Mouse (Mus musculus) lung, postnatal 10 days (tissue): ENCODE measurements around the gene Degs2.
"Not testable (repeated sequence)": the region's sequence is repeated elsewhere in the genome, so short reads cannot be mapped to it uniquely, and the experiment has no call there.

Experiments used
- DNase-seq: peaks from one replicate; pipeline ENCODE4 v3.0.0; 2021

The Degs2 gene

DNA sequence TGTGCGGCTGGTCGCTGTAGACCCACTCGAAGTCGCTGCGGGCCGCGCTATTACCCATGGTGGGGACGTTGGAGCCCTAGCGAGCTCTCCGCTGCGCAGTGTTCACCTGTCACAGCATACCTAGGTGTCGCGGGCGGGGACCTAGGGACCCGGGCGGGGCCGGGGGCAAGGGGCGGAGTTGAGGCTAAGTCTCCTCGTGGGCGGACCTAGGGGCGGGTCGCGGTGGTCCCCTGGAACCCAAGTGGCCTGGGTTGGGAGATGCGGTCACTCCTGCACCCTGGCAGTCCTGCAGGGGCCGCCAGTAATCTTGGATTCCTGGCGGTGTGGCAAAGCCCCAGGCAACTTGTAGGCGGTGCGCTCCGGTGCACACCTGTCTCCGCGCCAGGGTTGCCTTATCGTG lies at the start of gene Degs2:
Gene Degs2 (minus strand): TSS at position 131 of the 400 bp plus-strand sequence.
- DNase-seq, result peak; percentile 42

GRCm38 (mm10) chr12:108751790-108752189 lies 49.7 kb upstream of the Degs2 start:
- no peak for DNase-seq

DNA sequence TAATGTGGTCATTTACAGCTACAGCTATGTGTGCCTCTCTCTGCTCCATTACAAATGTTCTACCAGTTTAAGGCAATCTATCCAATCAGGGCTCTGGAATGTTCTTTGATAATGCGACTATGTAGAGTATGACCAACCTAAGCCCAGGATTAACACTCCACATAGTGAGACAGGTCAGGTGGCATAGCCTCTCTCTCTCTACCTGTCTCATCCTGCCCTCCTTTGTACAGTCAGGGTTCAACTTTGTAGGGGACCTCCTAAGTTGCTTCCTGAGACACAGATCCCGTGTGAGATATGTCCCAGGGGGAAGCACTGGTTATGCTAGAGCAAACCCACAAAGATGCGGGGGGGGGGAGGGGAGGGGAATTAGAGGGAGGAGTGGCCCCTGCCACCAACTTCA lies 48.1 kb upstream of the Degs2 start:
- DNase-seq, result no peak

DNA sequence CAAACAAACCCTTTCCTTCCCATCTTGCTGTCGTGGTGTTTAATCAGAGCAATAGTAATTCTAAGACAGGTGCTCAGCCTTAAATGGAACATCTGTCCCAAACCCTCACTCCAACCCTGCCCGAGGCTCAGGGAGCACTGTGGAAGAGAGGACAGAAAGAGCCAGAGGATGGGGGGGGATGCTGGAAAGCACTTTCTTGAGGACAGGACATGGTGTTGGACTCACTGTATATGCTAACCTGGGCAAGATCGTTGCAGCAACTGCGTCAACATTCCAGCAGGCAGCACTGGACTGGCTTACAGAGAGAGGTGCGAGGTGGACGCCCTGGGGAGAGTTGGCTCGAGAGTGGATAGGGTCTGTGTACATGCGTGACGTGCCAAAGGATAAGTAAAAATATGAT lies 47.3 kb upstream of the Degs2 start:
- no peak for DNase-seq

DNA sequence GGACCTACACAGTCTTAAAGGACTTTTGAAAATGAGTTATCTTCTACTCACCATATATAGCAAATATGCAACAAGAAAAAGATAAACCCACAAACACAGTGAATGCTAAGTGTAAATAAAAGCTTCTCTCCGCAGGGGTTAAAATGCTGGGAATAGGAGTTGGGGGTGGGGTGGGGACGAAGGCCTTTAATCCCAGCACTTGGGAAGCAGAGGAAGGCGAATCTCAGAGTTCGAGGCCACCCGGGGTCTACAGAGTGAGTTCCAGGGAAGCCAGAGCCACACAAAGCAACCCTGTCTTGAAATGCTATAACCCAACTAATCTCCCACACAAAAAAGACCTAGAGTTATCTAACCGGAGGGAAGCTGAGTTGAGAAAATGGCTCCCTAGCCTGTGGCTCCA lies 46.9 kb upstream of the Degs2 start:
- no peak for DNase-seq

- DNase-seq, result no peak
These were observed 43.9 kb upstream of the Degs2 start for GRCm38 (mm10) chr12:108745990-108746389.

DNA sequence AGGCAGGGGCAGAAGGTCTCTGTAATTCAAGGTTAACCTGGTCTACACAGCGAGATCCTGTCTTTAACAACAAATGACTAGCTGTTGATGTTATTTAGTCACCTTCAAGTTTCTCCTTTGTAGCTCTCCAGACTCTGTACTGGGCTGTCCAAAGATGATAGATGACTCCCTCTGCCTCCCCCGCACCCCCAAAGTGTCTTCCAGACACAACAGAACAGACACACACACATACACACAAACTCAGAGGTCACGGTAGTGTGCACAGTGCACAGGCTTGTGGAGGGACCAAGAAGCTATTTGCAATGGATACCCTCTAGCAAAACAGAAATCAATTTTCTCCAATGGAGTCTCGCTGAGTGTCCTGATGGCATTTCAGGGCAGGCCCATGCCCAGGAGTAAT lies 40.1 kb upstream of the Degs2 start:
- DNase-seq, result no peak

DNA sequence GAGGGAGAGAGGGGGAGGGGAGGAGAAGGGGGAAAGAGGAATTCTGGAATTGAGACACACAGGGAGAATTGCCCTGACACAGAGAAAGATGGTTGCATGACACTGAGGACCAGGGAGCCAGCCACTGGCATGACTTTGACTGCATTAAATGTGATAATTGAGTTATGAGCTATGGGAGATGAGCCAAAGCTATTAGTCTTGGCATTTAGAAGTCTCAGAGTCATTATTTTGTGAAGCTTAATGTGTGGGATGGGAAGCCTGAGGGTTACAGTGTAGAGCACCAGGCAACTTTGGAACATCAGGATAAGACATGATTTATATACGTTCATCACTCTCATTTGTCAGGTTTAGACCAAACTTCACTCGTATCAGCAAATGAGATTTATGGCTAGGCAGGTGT lies 39.4 kb upstream of the Degs2 start:
- DNase-seq, result no peak

- no peak for DNase-seq
These were observed 36.6 kb upstream of the Degs2 start for GRCm38 (mm10) chr12:108738745-108739144.

DNA sequence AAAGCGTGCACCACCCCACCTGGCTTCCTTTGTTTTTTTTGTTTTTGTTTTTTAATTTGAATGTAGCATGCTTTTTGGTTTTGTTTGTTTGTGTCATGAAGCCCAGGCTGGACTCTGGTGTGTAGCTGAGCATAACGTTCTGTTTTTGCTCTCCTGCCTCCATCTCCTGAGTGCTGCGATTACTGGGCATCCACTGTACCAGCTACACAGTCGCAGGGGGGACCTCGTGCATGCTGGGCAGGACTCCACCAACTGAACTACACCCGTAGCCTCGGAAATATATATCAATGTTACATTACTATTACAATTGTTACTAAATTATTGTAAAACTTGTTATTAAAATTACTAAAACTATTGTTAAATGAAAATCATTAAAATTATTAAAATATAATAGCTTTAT lies 35.7 kb upstream of the Degs2 start:
- no peak for DNase-seq

DNA sequence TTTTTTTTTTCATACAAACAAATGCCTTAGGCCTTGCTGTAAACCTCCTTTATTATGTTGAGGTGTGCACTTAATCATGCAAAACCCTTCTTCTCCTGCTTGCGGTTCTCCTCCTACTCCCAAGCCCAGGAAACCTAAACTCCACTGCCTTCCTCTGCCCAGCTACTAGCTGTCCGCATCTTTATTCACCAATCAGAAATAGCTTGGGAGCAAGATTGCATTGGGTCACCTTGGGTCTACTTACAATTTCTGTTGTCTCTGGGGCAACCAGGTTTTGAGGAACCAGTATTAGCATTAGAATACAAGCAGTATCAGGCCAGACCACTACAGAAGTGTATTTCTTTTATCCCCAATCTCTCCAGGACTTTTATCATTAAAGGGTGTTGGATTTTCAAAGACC lies 32.3 kb upstream of the Degs2 start:
- no peak for DNase-seq

- no peak for DNase-seq
These were observed 21.7 kb upstream of the Degs2 start for GRCm38 (mm10) chr12:108723841-108724240.

DNA sequence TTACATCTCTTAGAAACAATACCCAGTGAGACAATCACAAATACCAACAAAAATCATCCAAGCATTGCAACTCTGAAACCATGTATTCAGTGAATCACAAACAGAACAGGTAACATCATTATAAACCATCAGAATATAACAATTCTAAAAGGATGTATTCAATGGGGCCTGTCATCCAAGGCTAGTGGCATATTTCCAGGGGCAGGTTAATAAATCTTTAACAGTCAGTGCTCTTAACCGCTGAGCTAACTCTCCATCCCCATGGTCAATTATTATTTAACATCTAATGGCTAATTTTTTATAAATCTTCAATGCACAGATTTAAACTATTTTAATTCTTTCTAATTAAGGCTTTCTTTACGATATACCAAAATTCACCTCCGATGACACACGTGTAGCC lies 20.3 kb upstream of the Degs2 start:
- DNase-seq, result no peak

- DNase-seq, result no peak
These were observed 16.4 kb upstream of the Degs2 start for GRCm38 (mm10) chr12:108718485-108718884.

- DNase-seq, result no peak
These were observed 13.7 kb upstream of the Degs2 start for GRCm38 (mm10) chr12:108715854-108716253.

- DNase-seq, result not testable (repeated sequence)
These were observed 11.9 kb upstream of the Degs2 start for GRCm38 (mm10) chr12:108713972-108714371.

- DNase-seq, result no peak
These were observed 10.4 kb upstream of the Degs2 start for GRCm38 (mm10) chr12:108712481-108712880.

DNA sequence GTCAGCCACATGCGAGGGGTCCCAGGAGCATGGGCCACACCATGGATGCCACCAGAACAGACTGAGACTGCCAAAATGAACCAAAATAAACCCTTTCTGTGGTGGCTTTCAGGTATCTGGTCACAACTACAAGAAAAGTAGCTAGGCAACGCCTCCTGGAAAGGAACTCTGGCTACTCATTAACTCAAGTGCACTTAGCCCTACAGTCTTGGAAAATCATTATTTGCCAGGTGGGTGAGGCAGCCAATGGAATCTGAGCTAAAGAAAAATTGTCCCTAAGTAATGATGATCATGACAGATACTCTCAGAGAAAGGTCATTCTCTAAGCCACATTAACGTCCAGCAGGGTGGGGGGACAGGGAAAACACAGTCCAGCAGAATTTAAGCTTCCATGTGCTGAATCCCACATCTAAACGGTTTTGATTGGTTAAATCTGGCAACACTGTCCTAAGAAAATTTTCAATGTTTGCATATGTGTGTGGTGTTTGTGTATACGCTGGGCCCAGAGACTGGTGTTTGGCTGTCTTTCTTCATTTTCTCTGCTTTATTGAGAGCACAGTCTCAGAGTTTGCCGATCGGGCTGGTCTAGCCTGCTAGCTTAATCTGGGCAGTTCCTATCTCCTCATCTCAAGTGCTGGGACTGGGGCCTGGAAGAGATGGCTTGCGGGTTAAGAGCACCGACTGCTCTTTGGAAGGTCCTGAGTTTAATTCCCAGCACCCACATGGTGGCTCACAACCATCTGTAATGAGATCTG lies 8.9 kb upstream of the Degs2 start:
- DNase-seq, result peak; percentile 64

DNA sequence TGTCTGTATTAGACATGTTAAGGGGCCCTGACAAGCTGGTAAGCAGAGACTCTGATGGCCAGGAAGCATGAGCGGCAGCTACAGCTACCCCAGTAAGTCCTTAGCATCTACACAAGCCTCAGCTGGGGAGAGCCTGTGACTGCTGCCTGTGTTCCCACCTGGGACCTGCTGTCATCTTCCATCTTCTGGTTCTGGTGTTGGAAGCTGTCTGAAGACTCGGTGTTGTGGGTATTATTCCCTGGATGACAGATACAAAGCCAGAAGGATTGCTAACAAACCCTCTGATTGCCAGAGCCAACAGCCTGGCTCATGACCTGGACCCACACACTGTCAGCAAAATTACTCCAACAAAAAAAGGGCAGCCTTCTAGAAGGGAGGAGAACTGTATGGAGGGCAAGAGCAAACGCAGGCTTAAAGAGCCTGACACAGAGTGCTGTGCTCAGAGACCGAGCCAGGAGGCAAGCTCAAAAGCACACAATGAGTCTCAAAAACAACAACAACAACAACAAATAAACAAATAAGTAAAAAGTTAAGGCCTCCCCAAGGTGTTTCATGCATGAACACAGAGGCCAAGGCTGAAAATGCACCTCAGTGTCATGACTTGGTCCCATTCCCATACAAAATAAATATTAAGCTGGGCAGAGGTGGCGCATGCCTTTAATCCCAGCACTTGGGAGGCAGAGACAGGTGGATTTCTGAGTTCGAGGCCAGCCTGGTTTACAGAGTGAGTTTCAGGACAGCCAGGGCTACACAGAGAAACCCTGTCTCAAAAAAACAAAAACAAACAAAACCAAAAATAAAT lies 8.1 kb upstream of the Degs2 start:
- no peak for DNase-seq

GRCm38 (mm10) chr12:108709386-108709785 lies 7.3 kb upstream of the Degs2 start:
- DNase-seq, result no peak

DNA sequence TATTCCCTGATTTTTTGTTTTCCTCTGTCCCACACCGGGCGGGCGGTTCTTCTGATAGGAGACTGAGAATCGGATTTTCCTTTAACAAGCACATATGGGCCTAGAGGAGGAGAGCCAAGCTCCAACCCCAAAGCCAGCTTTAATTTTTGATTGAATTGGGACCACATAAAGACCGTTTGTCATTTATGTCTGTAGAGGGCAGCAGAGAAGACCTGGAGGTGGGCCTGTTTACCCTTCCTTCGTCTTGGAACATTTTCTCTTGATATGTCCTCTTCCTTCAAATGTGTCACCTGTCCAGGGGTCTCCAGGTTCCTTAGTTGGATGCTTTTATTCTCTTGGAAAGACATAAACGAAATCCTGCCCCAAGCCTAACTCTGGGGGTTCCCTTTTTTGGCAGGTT lies 4.0 kb upstream of the Degs2 start:
- no peak for DNase-seq

DNA sequence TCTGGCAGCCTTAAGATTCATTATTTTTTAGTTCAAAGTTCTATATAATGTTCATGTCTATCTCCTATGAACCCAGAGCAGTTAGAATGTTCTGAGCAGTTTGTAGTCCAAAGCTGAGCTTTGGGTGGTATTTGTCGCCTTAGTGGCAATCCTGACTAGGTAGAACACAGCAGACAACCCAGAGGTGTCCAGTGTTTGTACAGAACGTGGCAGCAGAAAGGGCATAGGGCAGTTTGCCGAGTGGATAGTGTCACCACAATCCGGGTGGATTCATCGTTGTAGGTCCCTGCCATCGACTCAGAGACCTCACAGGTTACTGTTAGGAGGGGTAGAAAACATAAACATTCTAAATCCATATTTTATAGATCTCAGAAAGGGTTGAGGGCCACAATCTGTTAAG lies 3.4 kb upstream of the Degs2 start:
- no peak for DNase-seq

DNA sequence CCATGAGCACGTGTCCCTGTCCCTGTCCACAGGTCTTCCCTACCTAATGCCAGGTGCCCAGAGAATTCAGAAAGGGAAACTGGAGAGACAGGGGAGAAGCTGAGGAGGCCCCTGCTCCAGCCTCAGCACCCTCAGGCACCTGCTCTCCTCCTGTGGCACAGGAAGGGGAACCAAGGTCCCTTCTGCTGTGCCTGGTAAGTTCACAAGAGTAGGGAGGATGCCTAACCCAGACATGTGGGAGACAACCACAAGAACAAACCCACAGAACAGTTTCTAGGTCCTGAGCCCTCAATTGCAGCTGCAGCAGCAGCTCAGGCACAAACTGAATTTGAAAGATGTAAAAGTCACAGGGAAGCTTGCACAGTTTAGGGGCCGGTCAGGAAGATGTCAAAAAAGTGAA lies 894 bp downstream of the Degs2 start:
- peak; percentile 0 for DNase-seq

DNA sequence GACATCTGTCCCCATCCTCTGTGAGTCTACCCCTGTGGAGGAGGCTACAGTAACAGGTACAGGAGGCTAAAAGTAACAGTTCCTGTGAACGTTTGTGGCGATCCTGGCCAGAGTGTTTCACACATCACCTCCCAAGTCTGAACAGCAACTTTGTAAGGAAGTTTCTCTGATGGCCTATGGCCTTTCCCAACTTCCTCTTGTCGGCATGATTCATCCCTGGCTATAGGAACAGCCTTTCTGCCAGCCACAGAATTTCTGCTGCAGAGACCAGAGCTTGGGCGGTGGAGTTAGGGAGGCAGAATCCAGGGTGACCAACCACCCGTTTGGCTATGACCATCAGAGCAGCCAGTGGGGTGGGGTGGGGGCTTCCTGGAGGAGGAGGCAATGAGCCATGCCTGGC lies 2.1 kb downstream of the Degs2 start:
- DNase-seq, result no peak

DNA sequence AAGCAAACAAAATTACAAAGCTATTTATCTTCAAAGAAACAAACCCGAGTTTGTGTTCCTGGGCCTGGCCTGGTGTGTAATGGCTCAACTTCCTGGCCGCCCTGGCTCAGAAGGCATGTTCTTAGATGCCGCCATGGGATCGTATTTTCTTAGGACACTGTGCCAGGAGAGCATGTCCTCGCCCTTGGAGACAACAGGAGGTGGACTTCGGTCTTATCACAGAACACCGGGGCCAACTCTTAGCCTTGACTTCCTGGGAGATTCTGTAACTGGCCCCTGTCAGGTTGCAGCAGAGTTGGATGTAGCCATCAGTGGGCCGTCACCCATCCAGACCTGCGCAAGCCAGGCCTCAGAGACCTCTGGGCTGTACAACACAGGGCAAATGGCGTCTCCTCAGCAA lies 2.5 kb downstream of the Degs2 start:
- no peak for DNase-seq
